Mouse (Mus musculus): ENCODE data around the gene Mfng. TPM values are rescaled to one million over a fixed set of nuclear protein-coding genes. Genes with fewer than 3 reads are reported as not detected.

Mfng gene
- polyA plus RNA-seq, 1 experiment from 2014 or later = 34.9 TPM

DNA sequence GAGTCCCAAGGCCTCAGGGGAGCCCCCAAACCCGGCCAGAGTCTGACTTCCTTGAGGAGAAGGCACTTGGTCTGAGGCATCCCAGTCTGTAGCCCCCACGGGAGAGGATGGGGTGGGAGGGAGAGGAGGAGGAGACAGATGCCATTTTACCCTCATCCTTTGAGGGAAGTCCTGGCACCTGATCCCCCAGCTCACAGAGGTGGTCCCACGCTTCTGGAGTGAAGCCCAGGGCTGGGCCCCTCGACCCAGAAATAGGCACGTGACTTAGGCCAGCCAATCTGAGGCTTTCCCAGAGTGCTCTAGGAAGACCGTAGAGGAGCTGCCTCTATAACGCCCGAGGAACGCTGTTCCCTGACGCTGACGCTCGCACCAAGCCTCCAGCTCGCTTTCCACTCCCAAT, 12.2 kb downstream of the Mfng start:
- 0 out of 2 replicates have a peak, but pooled peaks cover 2% of the 10 kb centered on the region for H3K36me3 ChIP-seq (ENCODE audit: control insufficient read depth, insufficient read depth, low read length)
- 85% methylated on average over 13 of the region's 13 CpGs for WGBS

DNA sequence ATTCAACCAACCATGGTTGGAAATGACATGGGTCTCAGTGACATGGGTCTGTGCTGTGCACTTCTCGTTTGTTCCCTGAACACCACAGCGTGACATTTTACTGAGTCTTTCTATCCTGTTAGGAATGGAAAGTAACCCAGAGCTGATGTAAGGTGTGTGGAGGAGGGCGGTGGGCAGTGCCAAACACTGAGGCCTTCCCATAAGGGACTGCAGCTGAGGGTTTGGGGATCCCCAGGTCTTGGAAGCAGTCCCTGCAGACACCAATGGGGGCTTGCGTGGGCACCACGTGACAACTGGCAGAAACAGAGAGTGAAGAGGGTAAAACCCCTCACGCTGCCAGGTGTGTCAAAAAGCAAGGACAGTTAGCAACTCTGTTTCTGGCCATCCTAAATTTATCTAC, 15.1 kb downstream of the Mfng start:
- Histone ChIP-seq H3K9ac (ENCODE audit: low read length) (no peak overlapping the region), H3K4me3 (ENCODE audit: low read depth, low read length) (no peak overlapping the region), H3K36me3 (ENCODE audit: control insufficient read depth, insufficient read depth, low read length) (no peaks in the 10 kb centered on the region), H3K9me3 (ENCODE audit: control insufficient read depth, low read length) (no peaks in the 10 kb centered on the region), H3K4me2 (ENCODE audit: low read depth) (no peak overlapping the region), H3K4me1 (ENCODE audit: control insufficient read depth, insufficient read depth, low read length) (no peaks in the 10 kb centered on the region), H3K27me3 (ENCODE audit: control insufficient read depth, insufficient read depth, low read length) (no peaks in the 10 kb centered on the region), H3K27ac (ENCODE audit: low read depth, low read length) (no peak overlapping the region)
- ATAC-seq (ENCODE audit: insufficient read depth, low FRiP score, low TSS enrichment) (no peak), DNase-seq (ENCODE audit: low spot score) (no peak)
- 93% methylated on average over 6 of the region's 6 CpGs for WGBS

More for the DNA sequence above, 12.2 kb downstream of the Mfng start:
- ATAC-seq (ENCODE audit: insufficient read depth, low FRiP score, low TSS enrichment) (no peak), DNase-seq (ENCODE audit: low spot score) (no peak)
- Histone ChIP-seq H3K9me3 (ENCODE audit: control insufficient read depth, low read length) (no peaks in the 10 kb centered on the region), H3K27me3 (ENCODE audit: control insufficient read depth, insufficient read depth, low read length) (no peaks in the 10 kb centered on the region), H3K4me2 (ENCODE audit: low read depth) (no peak overlapping the region), H3K4me3 (ENCODE audit: low read depth, low read length) (no peak overlapping the region), H3K4me1 (ENCODE audit: control insufficient read depth, insufficient read depth, low read length) (no peaks in the 10 kb centered on the region), H3K9ac (ENCODE audit: low read length) (no peak overlapping the region), H3K27ac (ENCODE audit: low read depth, low read length) (no peak overlapping the region)

DNA sequence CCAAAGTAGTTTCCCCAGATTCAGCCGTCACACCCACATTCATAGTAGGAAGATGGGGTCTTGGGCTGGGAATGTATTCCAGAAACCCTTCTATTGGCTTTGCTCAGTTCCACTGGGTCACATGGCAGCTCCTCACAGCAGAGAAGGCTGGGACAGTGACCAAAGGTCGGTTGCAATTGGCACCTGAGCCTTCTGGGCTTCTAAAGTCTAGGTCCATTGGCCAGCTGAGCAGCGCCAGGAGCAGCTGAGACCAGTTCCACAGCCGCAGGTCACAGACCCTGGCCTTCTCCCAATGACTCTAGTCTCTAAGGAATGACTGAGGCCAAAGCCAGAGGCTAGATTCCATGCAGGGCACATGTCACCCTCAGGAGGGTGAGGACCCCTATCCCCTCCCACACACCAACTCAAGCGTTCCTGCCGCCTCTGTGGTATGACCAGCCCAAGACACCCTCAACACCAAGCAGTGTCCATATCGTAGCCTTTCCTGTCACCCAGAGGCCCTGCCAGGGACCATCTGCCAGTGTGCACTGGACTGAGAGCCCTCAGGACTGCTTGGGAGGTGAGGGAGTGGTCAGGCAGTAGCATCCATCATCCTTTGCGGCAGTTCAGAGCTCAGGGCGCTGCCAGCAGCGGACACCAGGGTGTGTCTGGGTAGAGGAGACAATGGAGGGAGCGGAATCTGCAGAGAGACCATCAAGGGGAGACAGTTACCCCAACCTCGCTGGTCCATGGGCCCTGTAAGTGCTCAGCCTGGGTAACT, 17.1 kb downstream of the Mfng start:
- no peaks in the 10 kb centered on the region for H3K4me1 ChIP-seq (ENCODE audit: control insufficient read depth, insufficient read depth, low read length)
- no peak for DNase-seq (ENCODE audit: low spot score)
- H3K9me3 ChIP-seq (ENCODE audit: control insufficient read depth, low read length) = no peaks in the 10 kb centered on the region
- WGBS = 77% methylated on average over 12 of the region's 12 CpGs
- H3K4me3 ChIP-seq (ENCODE audit: low read depth, low read length) = no peak overlapping the region
- no peak overlapping the region for H3K4me2 ChIP-seq (ENCODE audit: low read depth)
- H3K9ac ChIP-seq (ENCODE audit: low read length) = no peak overlapping the region
- no peak for ATAC-seq (ENCODE audit: insufficient read depth, low FRiP score, low TSS enrichment)
- no peak overlapping the region for H3K27ac ChIP-seq (ENCODE audit: low read depth, low read length)
- no peaks in the 10 kb centered on the region for H3K36me3 ChIP-seq (ENCODE audit: control insufficient read depth, insufficient read depth, low read length)
- no peaks in the 10 kb centered on the region for H3K27me3 ChIP-seq (ENCODE audit: control insufficient read depth, insufficient read depth, low read length)

DNA sequence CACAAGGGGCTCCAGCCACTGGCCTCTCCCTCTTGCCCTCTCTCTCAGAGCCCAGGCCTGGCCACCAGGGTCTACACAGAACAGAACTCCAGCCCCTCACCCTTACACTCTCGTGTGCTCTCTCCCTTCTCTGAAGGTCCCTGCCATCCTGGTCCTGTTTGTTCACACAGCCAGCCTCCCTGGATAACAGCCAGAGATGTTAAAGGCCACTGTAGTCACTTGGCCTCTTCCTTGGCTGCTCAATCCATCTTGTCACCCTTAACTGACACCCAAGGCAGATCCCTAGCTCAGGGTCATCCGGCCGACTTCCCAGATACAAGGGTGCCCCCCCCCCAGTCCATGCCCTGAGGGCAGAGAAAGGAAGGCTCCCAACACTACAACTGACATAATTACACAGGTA, 18.0 kb downstream of the Mfng start:
- no peaks in the 10 kb centered on the region for H3K27me3 ChIP-seq (ENCODE audit: control insufficient read depth, insufficient read depth, low read length)
- no peak overlapping the region for H3K9ac ChIP-seq (ENCODE audit: low read length)
- no peak overlapping the region for H3K4me2 ChIP-seq (ENCODE audit: low read depth)
- no peak overlapping the region for H3K4me3 ChIP-seq (ENCODE audit: low read depth, low read length)
- WGBS = 78% methylated on average over 3 of the region's 3 CpGs
- 0 out of 2 replicates have a peak overlapping the region, but pooled peaks have one; percentile 1 for H3K27ac ChIP-seq (ENCODE audit: low read depth, low read length)
- no peak for DNase-seq (ENCODE audit: low spot score)
- no peaks in the 10 kb centered on the region for H3K4me1 ChIP-seq (ENCODE audit: control insufficient read depth, insufficient read depth, low read length)
- H3K36me3 ChIP-seq (ENCODE audit: control insufficient read depth, insufficient read depth, low read length) = no peaks in the 10 kb centered on the region
- H3K9me3 ChIP-seq (ENCODE audit: control insufficient read depth, low read length) = no peaks in the 10 kb centered on the region
- ATAC-seq (ENCODE audit: insufficient read depth, low FRiP score, low TSS enrichment) = no peak

DNA sequence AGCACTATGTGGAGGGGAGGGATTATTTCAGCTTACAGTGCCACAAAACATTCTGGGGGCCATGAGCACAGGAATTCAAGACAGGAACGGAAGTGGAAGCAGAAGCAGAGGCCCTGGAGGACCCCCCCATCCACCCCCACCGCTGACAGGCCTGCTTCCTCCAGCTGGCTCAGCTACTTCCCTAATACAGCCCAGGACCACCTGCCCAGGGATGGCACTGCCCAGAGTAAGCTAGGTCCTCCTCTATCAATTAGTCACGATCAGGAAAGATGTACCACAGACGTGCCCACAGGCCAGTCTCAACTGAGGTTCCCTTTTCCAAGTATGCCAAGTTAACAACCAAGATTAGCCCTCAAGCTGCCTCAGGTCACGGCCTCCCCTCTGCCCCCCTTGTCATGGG, 19.1 kb downstream of the Mfng start:
- Histone ChIP-seq H3K4me3 (ENCODE audit: low read depth, low read length) (no peak overlapping the region), H3K4me1 (ENCODE audit: control insufficient read depth, insufficient read depth, low read length) (no peaks in the 10 kb centered on the region), H3K36me3 (ENCODE audit: control insufficient read depth, insufficient read depth, low read length) (no peaks in the 10 kb centered on the region), H3K27ac (ENCODE audit: low read depth, low read length) (no peak overlapping the region), H3K4me2 (ENCODE audit: low read depth) (no peak overlapping the region), H3K9ac (ENCODE audit: low read length) (no peak overlapping the region), H3K27me3 (ENCODE audit: control insufficient read depth, insufficient read depth, low read length) (no peaks in the 10 kb centered on the region), H3K9me3 (ENCODE audit: control insufficient read depth, low read length) (no peaks in the 10 kb centered on the region)
- ATAC-seq (ENCODE audit: insufficient read depth, low FRiP score, low TSS enrichment) (no peak), DNase-seq (ENCODE audit: low spot score) (no peak)
- WGBS = 77% methylated on average over 5 of the region's 5 CpGs

DNA sequence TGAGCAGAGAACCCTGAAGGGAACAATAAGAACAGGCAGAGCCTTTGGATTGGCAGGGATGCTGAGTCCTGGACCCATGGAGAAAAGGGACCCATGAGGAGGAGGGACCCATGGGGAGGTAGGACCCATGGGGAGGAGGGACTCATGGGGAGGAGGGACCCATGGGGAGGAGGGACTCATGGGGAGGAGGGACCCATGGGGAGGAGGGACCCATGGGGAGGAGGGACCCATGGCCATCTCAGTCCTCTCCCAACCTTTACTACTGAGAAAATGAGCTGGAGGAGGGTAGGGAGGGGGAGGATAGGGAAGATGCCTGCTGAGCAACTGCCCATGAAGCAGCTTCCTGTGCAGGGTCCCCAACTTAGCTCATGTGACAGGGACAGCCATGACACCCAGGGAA, 20.3 kb downstream of the Mfng start:
- H3K27me3 ChIP-seq (ENCODE audit: control insufficient read depth, insufficient read depth, low read length) = no peaks in the 10 kb centered on the region
- ATAC-seq (ENCODE audit: insufficient read depth, low FRiP score, low TSS enrichment) (no peak), DNase-seq (ENCODE audit: low spot score) (no peak)
- H3K36me3 ChIP-seq (ENCODE audit: control insufficient read depth, insufficient read depth, low read length) = no peaks in the 10 kb centered on the region
- H3K4me2 ChIP-seq (ENCODE audit: low read depth) = no peak overlapping the region
- no peak overlapping the region for H3K27ac ChIP-seq (ENCODE audit: low read depth, low read length)
- no peak overlapping the region for H3K4me3 ChIP-seq (ENCODE audit: low read depth, low read length)
- no peak overlapping the region for H3K9ac ChIP-seq (ENCODE audit: low read length)
- no peaks in the 10 kb centered on the region for H3K4me1 ChIP-seq (ENCODE audit: control insufficient read depth, insufficient read depth, low read length)
- no peaks in the 10 kb centered on the region for H3K9me3 ChIP-seq (ENCODE audit: control insufficient read depth, low read length)

DNA sequence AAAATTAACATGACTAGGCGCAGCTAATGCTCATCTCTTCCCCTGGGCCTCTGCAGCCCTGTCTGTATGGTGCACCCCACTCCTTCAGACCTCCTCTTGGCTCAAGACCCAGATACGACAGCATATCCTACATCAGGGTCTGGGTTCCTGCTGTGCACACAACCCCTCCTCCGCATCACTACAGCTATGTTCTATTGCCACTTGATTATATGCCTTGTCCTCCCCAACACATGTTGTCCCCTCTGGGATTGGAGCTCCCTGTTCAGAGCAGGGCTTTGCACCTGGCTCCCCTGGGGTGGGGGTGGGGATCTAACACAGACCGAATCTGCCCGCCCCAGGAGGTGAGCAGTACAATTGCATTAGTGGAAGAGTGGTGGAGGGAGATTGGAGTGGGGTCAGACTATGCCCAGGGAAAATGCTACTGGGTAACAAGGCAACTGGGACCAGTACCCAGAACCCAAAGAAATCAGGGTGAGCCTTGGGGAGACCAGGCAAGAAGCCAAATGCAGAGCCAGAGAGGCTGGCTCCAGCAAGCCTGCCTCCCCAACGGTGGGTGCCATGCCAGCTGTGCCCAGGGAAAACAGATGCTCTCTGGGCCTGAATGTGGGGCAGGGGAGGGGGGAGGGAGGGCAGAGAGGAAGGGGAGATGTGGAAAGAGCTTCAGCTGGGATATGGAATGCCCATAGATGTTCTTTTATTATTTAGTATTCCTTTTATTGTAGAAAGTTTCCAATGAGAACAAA, 22.5 kb downstream of the Mfng start:
- DNase-seq (ENCODE audit: low spot score) = no peak
- H3K4me1 ChIP-seq (ENCODE audit: control insufficient read depth, insufficient read depth, low read length) = no peaks in the 10 kb centered on the region
- H3K9ac ChIP-seq (ENCODE audit: low read length) = no peak overlapping the region
- H3K4me3 ChIP-seq (ENCODE audit: low read depth, low read length) = no peak overlapping the region
- ATAC-seq (ENCODE audit: insufficient read depth, low FRiP score, low TSS enrichment) = no peak
- no peaks in the 10 kb centered on the region for H3K27me3 ChIP-seq (ENCODE audit: control insufficient read depth, insufficient read depth, low read length)
- no peaks in the 10 kb centered on the region for H3K9me3 ChIP-seq (ENCODE audit: control insufficient read depth, low read length)
- no peak overlapping the region for H3K27ac ChIP-seq (ENCODE audit: low read depth, low read length)
- H3K36me3 ChIP-seq (ENCODE audit: control insufficient read depth, insufficient read depth, low read length) = no peaks in the 10 kb centered on the region
- whole genome bisulfite sequencing = 61% methylated on average over 6 of the region's 6 CpGs
- H3K4me2 ChIP-seq (ENCODE audit: low read depth) = no peak overlapping the region

DNA sequence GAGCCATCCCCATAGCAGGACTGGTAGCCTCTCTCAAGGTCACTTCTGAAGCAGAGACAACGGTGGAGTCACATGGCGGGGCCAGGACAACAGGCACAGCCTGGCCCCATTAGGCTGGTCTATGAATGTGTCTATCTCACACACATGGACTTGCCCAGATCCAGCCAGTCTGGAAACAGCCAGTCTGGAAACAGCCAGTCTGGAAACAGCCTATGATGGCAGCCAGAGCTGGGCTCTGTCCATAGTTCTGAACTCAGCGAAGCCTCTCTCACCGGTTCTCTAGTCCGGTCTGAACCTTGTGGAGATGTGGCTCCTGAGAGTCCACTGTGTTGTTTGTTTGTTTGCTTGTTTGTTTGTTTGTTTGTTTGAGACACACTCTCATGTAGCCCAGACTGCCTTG, 23.4 kb downstream of the Mfng start:
- no peak for ATAC-seq (ENCODE audit: insufficient read depth, low FRiP score, low TSS enrichment)
- H3K27me3 ChIP-seq (ENCODE audit: control insufficient read depth, insufficient read depth, low read length) = no peaks in the 10 kb centered on the region
- DNase-seq (ENCODE audit: low spot score) = no peak
- no peak overlapping the region for H3K4me2 ChIP-seq (ENCODE audit: low read depth)
- H3K4me3 ChIP-seq (ENCODE audit: low read depth, low read length) = no peak overlapping the region
- H3K9me3 ChIP-seq (ENCODE audit: control insufficient read depth, low read length) = no peaks in the 10 kb centered on the region
- no peaks in the 10 kb centered on the region for H3K4me1 ChIP-seq (ENCODE audit: control insufficient read depth, insufficient read depth, low read length)
- H3K27ac ChIP-seq (ENCODE audit: low read depth, low read length) = no peak overlapping the region
- H3K9ac ChIP-seq (ENCODE audit: low read length) = no peak overlapping the region
- WGBS = 62% methylated on average over 5 of the region's 5 CpGs
- H3K36me3 ChIP-seq (ENCODE audit: control insufficient read depth, insufficient read depth, low read length) = no peaks in the 10 kb centered on the region

DNA sequence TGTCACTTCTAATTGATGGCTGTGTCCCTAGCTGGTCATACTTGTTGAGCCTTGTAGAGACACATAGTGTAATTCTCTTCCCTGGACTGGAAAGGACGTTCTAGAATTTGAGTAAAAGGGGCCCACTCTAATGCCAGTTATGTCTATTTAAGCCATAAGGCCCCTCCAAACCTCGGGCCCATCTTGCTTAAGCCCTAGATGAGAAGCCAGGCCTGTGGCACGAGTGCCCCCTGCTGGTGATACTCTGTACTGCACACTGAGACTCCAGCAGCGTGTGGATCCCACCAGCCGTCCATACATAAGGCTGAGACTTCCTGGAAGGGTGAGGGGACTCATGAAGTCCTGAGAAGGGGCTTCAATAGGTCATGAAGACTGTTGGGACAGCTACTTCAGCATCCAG, 29.1 kb downstream of the Mfng start:
- WGBS = 4% methylated on average over 5 of the region's 5 CpGs
- no peak for ATAC-seq (ENCODE audit: insufficient read depth, low FRiP score, low TSS enrichment)

More for the DNA sequence above, 29.1 kb downstream of the Mfng start:
- H3K36me3 ChIP-seq (ENCODE audit: control insufficient read depth, insufficient read depth, low read length) = no peaks in the 10 kb centered on the region
- no peak overlapping the region for H3K4me3 ChIP-seq (ENCODE audit: low read depth, low read length)
- no peak overlapping the region for H3K9ac ChIP-seq (ENCODE audit: low read length)
- H3K27ac ChIP-seq (ENCODE audit: low read depth, low read length) = no peak overlapping the region
- no peaks in the 10 kb centered on the region for H3K9me3 ChIP-seq (ENCODE audit: control insufficient read depth, low read length)
- H3K4me2 ChIP-seq (ENCODE audit: low read depth) = no peak overlapping the region
- no peaks in the 10 kb centered on the region for H3K27me3 ChIP-seq (ENCODE audit: control insufficient read depth, insufficient read depth, low read length)
- no peaks in the 10 kb centered on the region for H3K4me1 ChIP-seq (ENCODE audit: control insufficient read depth, insufficient read depth, low read length)
- DNase-seq (ENCODE audit: low spot score) = peak; percentile 86
